Comparison of ENCODE assay signal across 19 mouse cellular contexts in genomic region chr15:87101146-87101545, GRCm38 (mm10).
DNase-seq lines count a peak whose midpoint lies in the region; ATAC-seq lines count a peak whose summit lies in the region.
"Had no signal": no experiment of that assay in that cellular context is flagged by ENCODE, and none has a peak within 500 bp of the region (broad histone marks: within the 10 kb centered on the region; RNA-seq: fewer than 3 reads in every experiment).

No protein-coding gene starts in this region.

- DNase-seq in heart, adult 11 months = peak; percentile 91
- DNase-seq in heart, postnatal 14 days = no peak
- peak; percentile 6 for DNase-seq in layer of hippocampus, adult 9-11 months
- DNase-seq in layer of hippocampus, adult 9-10 months (ENCODE audit: low spot score) = no peak
- peak; percentile 81 for DNase-seq in Muller cell, postnatal 12 days (ENCODE audit: inconsistent ontology term)
- DNase-seq in brain, adult 2 months (ENCODE audit: low read depth, low spot score) = peak; percentile 16
- no peak for DNase-seq in cerebellum, adult 11 months
- DNase-seq: adrenal gland, adult 8-10 months; adrenal gland, postnatal 25 days; cerebellum, adult 11-12 months; cerebellum, adult 8-10 months; cerebellum, postnatal 25 days; gastrocnemius, adult 2 months; gastrocnemius, postnatal 14 days had no signal

- intact Hi-C loops in heart, postnatal 14 days (cut with DNase I) = no loop called here

- ATAC-seq in megakaryocyte progenitor cell, adult 5-6 weeks (replicated peaks; ENCODE audit: poor library complexity) = no peak
- ATAC-seq: activated CD4-positive, CD25-positive, alpha-beta regulatory T cell, adult 4 months; CD4-positive, CD25-positive, alpha-beta regulatory T cell, adult 4 months; forebrain, embryonic 15.5 days; intestine, postnatal 0 days had no signal

Comparison
In these comparisons a context has a peak if more than half of its experiments do, and no peak if none do; other contexts are left out.
1. DNase-seq: peak in heart, adult 11 months (single experiment), layer of hippocampus, adult 9-11 months (single experiment), Muller cell, postnatal 12 days (single experiment) and brain, adult 2 months (single experiment); none in heart, postnatal 14 days (0 of 2), layer of hippocampus, adult 9-10 months (single experiment) and cerebellum, adult 11 months (single experiment).